8 mouse cellular contexts compared by ENCODE assay signal in genomic region chr5:75209966-75210365, GRCm38 (mm10). TPM values are rescaled to one million over a fixed set of nuclear protein-coding genes. Genes with fewer than 3 reads are reported as not detected.
DNase-seq lines count a peak whose midpoint lies in the region; ATAC-seq lines count a peak whose summit lies in the region.

No protein-coding gene starts in this region.

- H3K9me3 ChIP-seq in kidney, embryonic 16.5 days (ENCODE audit: low read length), result no peaks in the 10 kb centered on the region
- H3K9me3 ChIP-seq in midbrain, embryonic 16.5 days (replicated peaks; ENCODE audit: control insufficient read depth, low read length, poor library complexity, severe bottlenecking), result no peaks in the 10 kb centered on the region

- WGBS in kidney, embryonic 16.5 days, result 9% methylated on average over 1 of the region's 1 CpGs
- 14% methylated on average over 1 of the region's 1 CpGs for WGBS in midbrain, embryonic 16.5 days

- H3K4me3 ChIP-seq in kidney, embryonic 16.5 days (ENCODE audit: low read length), result no peak overlapping the region
- H3K4me3 ChIP-seq in midbrain, embryonic 16.5 days (ENCODE audit: low read depth, low read length), result no peak overlapping the region

- H3K27me3 ChIP-seq in kidney, embryonic 16.5 days (ENCODE audit: insufficient read depth, low read length), result no peaks in the 10 kb centered on the region
- H3K27me3 ChIP-seq in midbrain, embryonic 16.5 days (ENCODE audit: control insufficient read depth, insufficient read depth, low read depth, low read length), result no peaks in the 10 kb centered on the region

- H3K27ac ChIP-seq in kidney, embryonic 16.5 days (ENCODE audit: low read length), result no peak overlapping the region
- H3K27ac ChIP-seq in midbrain, embryonic 16.5 days (ENCODE audit: low read length), result no peak overlapping the region

- no peaks in the 10 kb centered on the region for H3K4me1 ChIP-seq in kidney, embryonic 16.5 days (ENCODE audit: insufficient read depth, low read length)
- no peaks in the 10 kb centered on the region for H3K4me1 ChIP-seq in midbrain, embryonic 16.5 days (ENCODE audit: control insufficient read depth, insufficient read depth, low read length)

- DNase-seq in kidney, adult 11 months, result no peak
- peak; percentile 22 for DNase-seq in Muller cell, postnatal 12 days (ENCODE audit: inconsistent ontology term)
- DNase-seq in embryo, embryonic 10.5 days (ENCODE audit: low spot score), result peak; percentile 83
- peak; percentile 73 for DNase-seq in lung, postnatal 10 days
- no peak for DNase-seq in cerebellum, adult 9-11 months
- DNase-seq in natural killer cell, adult 2 months (ENCODE audit: low spot score in 2 of 2), result no peak

- ATAC-seq in kidney, embryonic 16.5 days (ENCODE audit: low FRiP score, low TSS enrichment), result 0 out of 2 replicates have a peak, but pooled peaks have one; percentile 6
- ATAC-seq in midbrain, embryonic 16.5 days, result no peak

- no peak overlapping the region for H3K9ac ChIP-seq in kidney, embryonic 16.5 days (replicated peaks; ENCODE audit: low read length)
- H3K9ac ChIP-seq in midbrain, embryonic 16.5 days (ENCODE audit: low read depth, low read length), result no peak overlapping the region

- no peaks in the 10 kb centered on the region for H3K36me3 ChIP-seq in kidney, embryonic 16.5 days (ENCODE audit: insufficient read depth, low read length)
- H3K36me3 ChIP-seq in midbrain, embryonic 16.5 days (ENCODE audit: control insufficient read depth, insufficient read depth, low read length), result no peaks in the 10 kb centered on the region

- H3K4me2 ChIP-seq in kidney, embryonic 16.5 days (replicated peaks; ENCODE audit: low read depth, low read length), result no peak overlapping the region
- no peak overlapping the region for H3K4me2 ChIP-seq in midbrain, embryonic 16.5 days (ENCODE audit: low read length)

RNA-seq across cellular contexts. Expression of gene Pdgfra, which starts 57.9 kb away (rescaled TPM):
- 47.1 and 47.9 TPM in 2 replicates for polyA plus RNA-seq in kidney, embryonic 16.5 days (2015; fragmentation: Nextera tagmentation; extraction: Ambion mirVana)
- 12.7 and 15.2 TPM in 2 replicates for polyA plus RNA-seq in midbrain, embryonic 16.5 days (2015; fragmentation: Nextera tagmentation; extraction: Ambion mirVana)

Comparison
In these comparisons a context has a peak if more than half of its experiments do, and no peak if none do; other contexts are left out.
1. DNase-seq: peak in Muller cell, postnatal 12 days (single experiment), embryo, embryonic 10.5 days (single experiment) and lung, postnatal 10 days (single experiment); none in kidney, adult 11 months (single experiment), cerebellum, adult 9-11 months (single experiment) and natural killer cell, adult 2 months (0 of 2).